Mouse (Mus musculus) neural tube, embryonic 15.5 days (tissue): ENCODE data around the gene Cbx5. TPM values are rescaled to one million over a fixed set of nuclear protein-coding genes. Genes with fewer than 3 reads are reported as not detected.
A peak's percentile ranks its signal among the peaks of the same experiment; 100 is the strongest.
"Not testable (repeated sequence)": the region's sequence is repeated elsewhere in the genome, so short reads cannot be mapped to it uniquely, and the experiment has no call there.

Experiments
- ATAC-seq: fragments of 200-750 bp; cut with Nextera tagmentation; 2 replicates; pipeline ENCODE4 v1.8.0; 2017; ENCODE audit warnings: mild to moderate bottlenecking, moderate TSS enrichment, moderate library complexity; ENCODE audit not compliant: low FRiP score
- H3K27ac ChIP-seq: fragments of 300-500 bp; sonication (generic); replicated peaks from 2 replicates; pipeline ENCODE4 v1.5.1; 2015; ENCODE audit warnings: mild to moderate bottlenecking, inconsistent platforms
- H3K27me3 ChIP-seq: fragments of 300-500 bp; sonication (generic); replicated peaks from 2 replicates; pipeline ENCODE4 v1.6.1; 2015; ENCODE audit warnings: inconsistent platforms
- H3K36me3 ChIP-seq: fragments of 300-500 bp; sonication (generic); 2 replicates; pipeline ENCODE4 v1.6.1; 2015; ENCODE audit warnings: inconsistent platforms
- H3K4me1 ChIP-seq: fragments of 300-500 bp; sonication (generic); 2 replicates; pipeline ENCODE4 v1.6.1; 2015; ENCODE audit warnings: inconsistent platforms
- H3K4me2 ChIP-seq: fragments of 300-500 bp; sonication (generic); 2 replicates; pipeline ENCODE4 v1.6.1; 2015; ENCODE audit warnings: inconsistent platforms, mild to moderate bottlenecking, moderate library complexity
- H3K4me3 ChIP-seq: fragments of 300-500 bp; sonication (generic); replicated peaks from 2 replicates; pipeline ENCODE4 v1.5.1; 2015; ENCODE audit warnings: mild to moderate bottlenecking, inconsistent platforms
- H3K9ac ChIP-seq: fragments of 300-500 bp; sonication (generic); replicated peaks from 2 replicates; pipeline ENCODE4 v1.6.1; 2015; ENCODE audit warnings: mild to moderate bottlenecking, inconsistent platforms
- H3K9me3 ChIP-seq: fragments of 300-500 bp; sonication (generic); replicated peaks from 2 replicates; pipeline ENCODE4 v1.6.1; 2016; ENCODE audit warnings: inconsistent platforms
- WGBS: fragments of 180-500 bp; shearing (Covaris S2); methylation state at CpG from one replicate; pipeline ENCODE4 v1.1.7; 2015; ENCODE audit warnings: mixed read lengths; 5-methylcytosine and 5-hydroxymethylcytosine counted together
- polyA plus RNA-seq: library from polyadenylated mRNA; unstranded; fragments of >200 nt; fragmentation: Nextera tagmentation; extraction: Ambion mirVana; gene quantifications from 2 replicates; pipeline ENCODE4 v1.2.1, GENCODE M21; 2015

Cbx5 gene
- polyA plus RNA-seq, 1 experiment from 2014 or later, result 107 TPM

DNA sequence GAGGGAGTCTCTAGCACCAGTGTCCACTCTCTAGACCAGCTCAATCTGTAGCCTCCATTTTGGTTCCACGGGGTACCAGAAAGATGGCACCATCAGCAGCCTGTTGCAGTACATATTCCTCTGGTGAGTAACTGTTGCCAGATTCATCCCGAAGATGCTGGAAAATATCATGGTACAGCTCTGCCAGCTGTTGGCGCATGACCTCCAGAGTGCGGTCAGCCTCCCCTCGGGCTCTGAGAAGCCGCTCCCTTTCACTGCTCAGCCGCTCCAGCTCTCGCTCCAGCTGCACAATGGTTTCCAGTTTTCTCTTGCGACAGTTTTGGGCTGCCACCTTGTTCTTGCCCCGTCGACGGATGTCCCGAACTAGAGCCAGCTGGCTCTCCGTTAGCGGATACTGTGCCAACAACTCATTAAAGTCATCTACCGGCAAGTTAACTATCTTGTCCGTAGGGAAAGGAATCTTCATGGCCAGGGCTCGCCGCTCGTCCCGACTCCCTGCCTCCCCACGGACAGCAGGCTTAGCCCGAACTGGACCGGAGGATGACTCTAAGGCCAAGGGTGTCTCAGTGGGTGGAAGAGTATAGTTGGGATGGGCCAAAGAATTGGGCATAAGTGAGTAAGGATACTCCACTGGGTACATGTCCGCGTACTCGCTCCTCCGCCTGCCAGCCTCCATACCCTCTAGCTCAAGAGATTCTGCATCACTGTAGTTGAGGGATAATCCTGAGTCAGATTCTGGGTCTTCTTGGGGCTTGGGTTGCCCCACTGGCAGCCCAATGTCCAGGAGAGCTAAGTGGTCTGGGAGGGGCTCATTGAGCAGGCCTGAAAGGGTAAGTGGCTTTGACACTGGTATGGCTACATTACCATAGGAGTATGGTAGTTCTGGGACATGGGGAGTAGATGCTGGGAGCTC lies 9.0 kb upstream of the Cbx5 start:
- Histone ChIP-seq H3K4me2 (no peak overlapping the region), H3K9ac (no peak overlapping the region), H3K4me1 (peaks cover 13% of the 10 kb centered on the region), H3K9me3 (no peaks in the 10 kb centered on the region), H3K27me3 (no peaks in the 10 kb centered on the region), H3K36me3 (peaks cover 44% of the 10 kb centered on the region), H3K27ac (peak overlapping the region; percentile 41; the same call in 1 of the 2 replicates), H3K4me3 (no peak overlapping the region)
- WGBS, result 74% methylated on average over 28 of the region's 28 CpGs
- no peak for ATAC-seq

DNA sequence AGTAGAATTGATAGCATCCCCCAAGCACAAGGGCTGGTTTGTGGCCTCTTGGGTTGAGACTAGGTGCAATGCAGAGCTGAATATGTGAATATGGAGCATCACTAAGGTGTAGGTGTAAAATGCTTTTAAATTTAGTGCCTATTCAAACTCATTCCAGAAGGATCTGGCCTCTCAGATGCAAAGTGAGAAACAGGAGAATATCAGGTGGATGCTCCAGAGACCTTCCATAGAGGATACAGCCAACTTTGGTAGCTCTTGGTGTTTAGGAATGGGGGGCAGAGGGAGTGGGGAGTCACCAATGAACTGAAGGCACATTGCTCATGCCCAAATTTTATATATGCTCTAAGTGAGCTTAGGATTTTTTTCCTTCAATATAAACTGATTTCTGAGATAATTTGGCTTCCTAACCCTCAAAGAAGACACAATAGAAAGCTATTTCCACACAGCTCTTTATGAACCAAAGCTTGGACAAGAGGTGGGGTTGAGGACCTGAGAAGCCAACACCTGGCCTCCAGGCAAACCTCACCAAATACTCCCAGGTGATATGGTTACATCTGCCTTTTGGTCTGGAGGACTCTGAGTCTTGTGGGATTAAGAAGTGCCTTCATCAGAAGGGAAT lies 8.3 kb upstream of the Cbx5 start:
- Histone ChIP-seq H3K36me3 (peaks cover 52% of the 10 kb centered on the region), H3K27ac (no peak overlapping the region; the same call in 1 of the 2 replicates), H3K4me1 (peaks cover 20% of the 10 kb centered on the region), H3K9me3 (no peaks in the 10 kb centered on the region), H3K4me2 (no peak overlapping the region), H3K4me3 (no peak overlapping the region), H3K9ac (no peak overlapping the region), H3K27me3 (no peaks in the 10 kb centered on the region)
- ATAC-seq, result no peak

DNA sequence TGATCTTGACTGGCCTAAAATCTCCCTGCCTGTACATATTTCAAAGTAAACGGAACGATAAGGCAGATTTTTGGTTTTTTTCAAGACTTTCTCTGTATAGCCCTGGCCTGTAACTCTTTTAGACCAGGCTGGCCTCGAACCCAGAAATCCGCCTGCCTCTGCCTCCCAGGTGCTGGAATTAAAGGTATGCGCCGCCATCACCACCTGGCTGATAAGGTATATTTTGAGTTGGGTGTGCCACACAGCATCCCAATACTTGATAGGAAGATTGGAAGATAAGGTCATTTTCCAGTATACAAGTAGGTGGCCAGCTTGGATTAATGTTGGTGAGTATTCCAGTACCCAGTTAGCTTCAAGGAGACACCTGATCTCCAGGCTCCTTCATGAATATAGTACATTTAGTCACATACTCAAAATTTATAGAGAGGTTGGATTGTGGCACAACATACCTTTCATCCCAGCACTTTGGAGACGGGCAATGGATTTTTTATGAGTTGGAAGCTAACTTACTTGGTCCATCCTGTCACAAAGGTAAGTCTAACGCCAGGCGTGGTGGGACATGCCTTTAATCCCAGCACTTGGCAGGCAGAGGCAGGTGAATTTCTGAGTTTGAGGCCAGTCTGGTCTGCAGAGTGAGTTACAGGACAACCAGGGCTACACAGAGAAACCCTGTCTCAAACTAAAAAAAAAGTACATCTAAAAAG lies 7.6 kb upstream of the Cbx5 start:
- no peaks in the 10 kb centered on the region for H3K9me3 ChIP-seq
- H3K9ac ChIP-seq, result no peak overlapping the region
- ATAC-seq, result no peak
- peaks cover 27% of the 10 kb centered on the region for H3K4me1 ChIP-seq
- peaks cover 59% of the 10 kb centered on the region for H3K36me3 ChIP-seq
- H3K27me3 ChIP-seq, result no peaks in the 10 kb centered on the region
- 91% methylated on average over 9 of the region's 9 CpGs for WGBS
- H3K27ac ChIP-seq, result no peak overlapping the region
- no peak overlapping the region for H3K4me2 ChIP-seq
- no peak overlapping the region for H3K4me3 ChIP-seq

DNA sequence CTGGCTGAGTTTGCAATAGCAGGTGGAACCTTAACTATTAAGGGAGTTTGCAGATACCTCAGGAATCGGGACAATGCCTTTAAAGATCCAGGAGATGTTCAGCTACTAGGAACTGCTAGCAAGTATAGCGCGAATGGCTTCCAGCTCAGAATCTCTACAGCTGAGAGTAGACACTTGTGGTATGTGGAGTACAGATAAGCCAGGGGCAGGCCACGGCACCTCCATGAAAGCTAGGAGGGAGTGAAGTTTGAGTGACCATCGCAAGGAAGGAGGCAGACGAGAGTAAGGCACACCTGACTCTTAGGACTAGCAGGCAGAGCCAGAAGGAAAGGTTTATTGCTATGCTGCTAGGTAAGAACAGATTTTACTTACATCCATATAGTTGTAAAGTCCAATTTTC lies 6.0 kb upstream of the Cbx5 start:
- H3K9me3 ChIP-seq, result no peaks in the 10 kb centered on the region
- H3K4me2 ChIP-seq, result no peak overlapping the region
- no peak overlapping the region for H3K27ac ChIP-seq
- H3K4me3 ChIP-seq, result no peak overlapping the region
- ATAC-seq, result no peak
- H3K4me1 ChIP-seq, result peaks cover 38% of the 10 kb centered on the region
- WGBS, result 80% methylated on average over 6 of the region's 6 CpGs
- peaks cover 61% of the 10 kb centered on the region for H3K36me3 ChIP-seq
- H3K27me3 ChIP-seq, result no peaks in the 10 kb centered on the region
- no peak overlapping the region for H3K9ac ChIP-seq

DNA sequence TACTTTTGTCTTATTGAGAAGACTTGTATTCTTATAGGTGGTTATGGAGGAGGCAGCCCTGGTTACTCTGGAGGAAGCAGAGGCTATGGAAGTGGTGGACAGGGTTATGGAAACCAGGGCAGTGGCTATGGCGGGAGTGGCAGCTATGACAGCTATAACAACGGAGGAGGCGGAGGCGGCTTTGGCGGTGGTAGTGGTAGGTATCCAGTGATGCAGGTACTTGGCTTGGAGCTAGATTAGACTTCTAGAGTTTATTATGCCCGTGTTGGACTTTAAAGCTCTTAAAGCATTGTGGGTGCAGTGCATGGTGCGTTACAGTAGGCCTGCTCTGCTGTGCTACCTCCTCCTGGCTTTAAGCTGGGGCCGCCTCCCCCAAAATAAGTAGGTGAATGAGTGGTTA lies 3.3 kb upstream of the Cbx5 start:
- 68% methylated on average over 8 of the region's 8 CpGs for WGBS
- Histone ChIP-seq H3K27me3 (no peaks in the 10 kb centered on the region), H3K9ac (peak overlapping the region; percentile 37; the same call in 1 of the 2 replicates), H3K4me3 (0 out of 2 replicates have a peak overlapping the region, but pooled peaks have one; percentile 2), H3K9me3 (no peaks in the 10 kb centered on the region), H3K4me1 (peaks cover 50% of the 10 kb centered on the region), H3K27ac (no peak overlapping the region), H3K4me2 (peak overlapping the region; percentile 77), H3K36me3 (peaks cover 49% of the 10 kb centered on the region)
- ATAC-seq, result no peak

DNA sequence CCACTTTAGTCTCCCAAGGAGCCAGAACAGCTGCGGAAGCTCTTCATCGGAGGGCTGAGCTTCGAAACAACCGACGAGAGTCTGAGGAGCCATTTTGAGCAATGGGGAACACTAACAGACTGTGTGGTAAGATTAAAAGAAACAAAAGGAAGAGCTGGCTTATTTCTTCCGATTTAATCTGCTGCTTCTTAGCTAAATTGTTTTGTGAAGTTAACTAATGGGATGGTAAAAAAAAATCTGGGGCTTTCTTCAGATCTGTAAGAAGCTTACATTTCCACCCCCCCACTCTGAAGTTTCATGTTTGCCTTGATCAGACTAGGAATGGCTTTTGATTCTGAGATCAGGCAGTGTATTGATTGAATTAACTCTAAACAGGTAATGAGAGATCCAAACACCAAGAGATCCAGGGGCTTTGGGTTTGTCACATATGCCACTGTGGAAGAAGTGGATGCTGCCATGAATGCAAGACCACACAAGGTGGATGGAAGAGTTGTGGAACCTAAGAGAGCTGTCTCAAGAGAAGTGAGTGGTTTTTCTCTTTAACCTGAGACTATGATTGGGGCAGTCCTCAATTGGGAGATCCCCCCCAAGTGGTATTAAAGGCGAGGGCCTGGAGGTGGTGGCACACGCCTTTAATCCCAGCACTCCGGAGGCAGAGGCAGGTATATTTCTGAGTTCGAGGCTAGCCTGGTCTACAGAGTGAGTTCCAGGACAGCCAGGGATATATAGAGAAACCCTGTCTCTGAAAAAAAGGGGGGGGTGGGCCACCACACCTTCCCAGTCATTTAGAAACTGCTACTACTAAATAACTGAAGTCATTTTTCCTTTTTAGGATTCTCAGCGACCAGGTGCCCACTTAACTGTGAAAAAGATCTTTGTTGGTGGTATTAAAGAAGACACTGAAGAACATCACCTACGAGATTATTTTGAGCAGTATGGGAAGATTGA lies 1.7 kb upstream of the Cbx5 start:
- H3K27ac ChIP-seq, result peak overlapping the region; percentile 91
- H3K27me3 ChIP-seq, ATAC-seq, H3K9me3 ChIP-seq: not testable (repeated sequence)
- 10% methylated on average over 12 of the region's 12 CpGs for WGBS
- H3K4me3 ChIP-seq, result peak overlapping the region; percentile 66
- peak overlapping the region; percentile 78 for H3K9ac ChIP-seq
- peaks cover 55% of the 10 kb centered on the region for H3K4me1 ChIP-seq
- H3K36me3 ChIP-seq, result peaks cover 34% of the 10 kb centered on the region
- H3K4me2 ChIP-seq, result peak overlapping the region; percentile 77

DNA sequence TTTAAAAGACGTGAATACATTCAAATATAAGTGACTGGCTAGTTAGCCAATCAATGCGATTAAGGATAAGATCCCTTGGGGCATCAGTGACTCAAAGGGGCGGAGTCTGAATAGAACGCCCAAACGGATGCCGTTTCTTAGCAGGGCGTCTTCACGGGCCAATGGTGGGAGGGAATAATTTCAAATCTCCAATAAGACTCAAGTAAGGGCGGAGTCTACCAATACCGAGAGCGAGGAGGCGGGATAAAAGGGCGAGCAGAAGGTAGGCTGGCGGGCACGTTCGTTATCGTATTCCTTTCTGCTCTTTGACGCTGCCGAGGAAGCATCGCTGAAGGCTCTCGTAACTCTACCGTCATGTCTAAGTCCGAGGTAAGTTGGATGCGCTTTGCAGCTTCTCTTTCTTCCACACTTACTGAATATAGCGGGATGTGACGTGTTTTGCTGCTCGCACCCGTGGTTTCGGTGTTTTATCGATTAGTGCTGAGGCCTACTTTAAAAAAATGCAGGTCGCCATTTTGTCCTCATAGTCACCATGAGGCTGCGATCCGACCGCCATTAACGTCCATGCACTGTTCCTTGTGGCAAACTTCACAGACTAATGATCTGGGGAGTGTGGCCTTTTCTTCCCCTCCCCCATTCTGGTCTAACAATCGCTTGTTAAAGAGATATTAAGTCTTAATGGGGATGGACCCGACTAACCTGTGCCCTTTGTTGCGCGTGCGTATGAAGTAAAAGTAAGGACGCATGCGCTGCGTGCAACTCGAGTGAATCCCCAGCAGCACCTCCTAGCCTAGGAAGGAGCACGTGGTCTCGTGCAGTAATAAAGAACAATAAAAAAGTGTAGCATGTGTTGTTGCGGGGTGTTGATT lies 778 bp upstream of the Cbx5 start, which contains the start of gene Hnrnpa1:
TSS of gene Hnrnpa1 (plus strand) at position 273 of the 869 bp plus-strand sequence.
- Histone ChIP-seq H3K4me2 (peak within 1 kb of the TSS; percentile 78), H3K27ac (peak within 1 kb of the TSS; percentile 91), H3K4me3 (peak within 1 kb of the TSS; percentile 66), H3K36me3 (peaks cover 30% of the 10 kb centered on the region), H3K4me1 (peaks cover 52% of the 10 kb centered on the region), H3K27me3 (no peaks in the 10 kb centered on the region), H3K9me3 (no peaks in the 10 kb centered on the region), H3K9ac (peak within 1 kb of the TSS; percentile 78)
- peak; percentile 94 for ATAC-seq
- under 1% methylated on average over 47 of the region's 47 CpGs for WGBS

DNA sequence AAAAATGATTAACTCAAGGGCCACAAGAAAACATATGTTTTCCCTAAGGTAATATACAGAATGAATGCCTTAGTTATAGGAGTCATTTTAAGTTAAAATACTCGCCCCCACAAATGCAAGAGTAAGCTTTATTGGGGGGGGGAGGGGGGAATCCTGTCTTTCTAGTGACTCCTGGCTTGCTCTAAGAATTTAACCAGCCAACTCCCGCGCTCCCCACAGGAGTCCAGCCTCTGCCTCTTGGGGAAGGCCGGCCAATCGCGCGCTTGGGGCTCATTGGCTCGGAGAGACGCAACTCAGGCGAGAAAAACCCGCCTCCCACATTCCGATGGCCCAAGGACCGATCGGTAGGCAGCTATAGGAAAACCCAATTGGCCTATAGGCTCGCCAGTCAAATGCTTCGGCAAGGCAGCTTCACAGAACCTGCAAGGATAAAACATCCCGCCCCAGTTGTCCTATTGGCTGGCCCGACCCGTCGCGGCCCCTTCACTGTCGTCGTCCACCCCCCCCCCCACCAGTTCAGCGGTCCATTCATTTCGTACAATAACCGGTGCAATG lies 409 bp downstream of the Cbx5 start:
- H3K4me3 ChIP-seq, result peak overlapping the region; percentile 66
- peak overlapping the region; percentile 57 for H3K9ac ChIP-seq
- H3K27ac ChIP-seq, result peak overlapping the region; percentile 91
- H3K9me3 ChIP-seq, result no peaks in the 10 kb centered on the region
- peaks cover 30% of the 10 kb centered on the region for H3K36me3 ChIP-seq
- H3K4me2 ChIP-seq, result peak overlapping the region; percentile 78
- ATAC-seq, result peak; percentile 86
- H3K27me3 ChIP-seq, result no peaks in the 10 kb centered on the region
- WGBS, result 0% methylated on average over 26 of the region's 26 CpGs
- H3K4me1 ChIP-seq, result peaks cover 47% of the 10 kb centered on the region

DNA sequence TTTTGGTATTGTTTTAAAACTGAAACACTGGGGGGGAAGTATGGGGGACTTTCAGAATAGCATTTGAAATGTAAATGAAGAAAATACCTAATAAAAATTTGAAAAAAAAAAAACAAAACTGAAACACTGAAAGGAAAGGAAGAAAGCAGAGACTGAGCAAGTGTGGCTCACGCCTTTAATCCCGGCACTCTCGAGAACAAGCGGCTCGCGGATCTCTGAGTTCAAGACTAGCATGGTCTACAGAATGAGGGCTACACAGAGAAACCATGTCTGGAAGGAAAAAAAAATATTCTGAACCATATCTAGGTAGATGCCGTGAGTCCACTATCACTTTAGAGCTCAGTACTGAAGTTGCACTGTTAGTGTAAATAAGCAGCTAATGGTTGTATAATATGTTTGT lies 2.3 kb downstream of the Cbx5 start:
- H3K9ac ChIP-seq, result no peak overlapping the region
- H3K4me1 ChIP-seq, result peaks cover 29% of the 10 kb centered on the region
- H3K36me3 ChIP-seq, result peaks cover 12% of the 10 kb centered on the region
- no peaks in the 10 kb centered on the region for H3K27me3 ChIP-seq
- no peak overlapping the region for H3K4me2 ChIP-seq
- ATAC-seq, result no peak
- H3K9me3 ChIP-seq, result no peaks in the 10 kb centered on the region
- no peak overlapping the region for H3K27ac ChIP-seq
- H3K4me3 ChIP-seq, result no peak overlapping the region
- 94% methylated on average over 7 of the region's 7 CpGs for WGBS

DNA sequence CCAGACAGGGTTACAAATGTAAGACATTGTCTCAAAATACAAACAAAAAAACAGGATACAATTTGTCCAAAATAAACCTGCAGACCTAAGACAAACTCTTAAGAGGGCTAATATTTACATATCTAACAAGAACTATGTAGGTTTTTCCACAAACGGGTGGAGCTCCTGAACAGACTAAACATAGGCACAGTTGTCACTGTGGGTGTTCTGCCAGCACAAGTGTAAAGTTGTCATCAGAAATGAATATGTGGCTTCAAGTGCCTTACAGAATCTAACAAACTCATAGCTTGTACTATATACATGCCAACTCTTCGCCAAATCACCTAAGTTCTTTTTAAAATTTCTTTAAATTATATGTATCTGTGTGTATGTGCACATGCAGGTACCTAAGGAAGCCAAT lies 6.5 kb downstream of the Cbx5 start:
- no peak for ATAC-seq
- Histone ChIP-seq H3K9ac (no peak overlapping the region), H3K27ac (no peak overlapping the region), H3K9me3 (no peaks in the 10 kb centered on the region), H3K4me2 (no peak overlapping the region), H3K4me1 (peaks cover 7% of the 10 kb centered on the region), H3K36me3 (peaks cover 9% of the 10 kb centered on the region; the same call in 1 of the 2 replicates), H3K27me3 (no peaks in the 10 kb centered on the region), H3K4me3 (no peak overlapping the region)
- WGBS, result 93% methylated on average over 2 of the region's 2 CpGs
